Mouse (Mus musculus): ENCODE measurements around the gene Zc3h12b. TPM values are rescaled to one million over a fixed set of nuclear protein-coding genes. Genes with fewer than 3 reads are reported as not detected.

The Zc3h12b gene
- 1.4 and 1.6 TPM in 2 replicates for polyA plus RNA-seq (2015; fragmentation: Nextera tagmentation; extraction: Ambion mirVana)

GRCm38 (mm10) chrX:95711227-95712111, at the start of gene Zc3h12b:
TSS of gene Zc3h12b (plus strand) at chrX:95711678.

GRCm38 (mm10) chrX:95956497-95957293, 245.2 kb downstream of the Zc3h12b start, which contains the start of gene Las1l:
TSS of gene Las1l (minus strand) at chrX:95956962.

Other genes with a start within 250 kb of the Zc3h12b start
- 0.33 and 0.40 TPM in 2 replicates for gene Asb12, start 153.7 kb upstream of the Zc3h12b start, polyA plus RNA-seq (2015; fragmentation: Nextera tagmentation; extraction: Ambion mirVana)
- gene Pfn5, start 153.6 kb upstream of the Zc3h12b start, polyA plus RNA-seq (2015; fragmentation: Nextera tagmentation; extraction: Ambion mirVana), result not detected in 2 replicates
- gene Zc4h2, start 53.2 kb upstream of the Zc3h12b start, polyA plus RNA-seq (2015; fragmentation: Nextera tagmentation; extraction: Ambion mirVana), result 7.0 and 7.6 TPM in 2 replicates
- 45.1 and 50.2 TPM in 2 replicates for gene Las1l, start 245.3 kb downstream of the Zc3h12b start, polyA plus RNA-seq (2015; fragmentation: Nextera tagmentation; extraction: Ambion mirVana)